Mouse (Mus musculus): ENCODE results near the gene Stard9.

Stard9 gene

DNA sequence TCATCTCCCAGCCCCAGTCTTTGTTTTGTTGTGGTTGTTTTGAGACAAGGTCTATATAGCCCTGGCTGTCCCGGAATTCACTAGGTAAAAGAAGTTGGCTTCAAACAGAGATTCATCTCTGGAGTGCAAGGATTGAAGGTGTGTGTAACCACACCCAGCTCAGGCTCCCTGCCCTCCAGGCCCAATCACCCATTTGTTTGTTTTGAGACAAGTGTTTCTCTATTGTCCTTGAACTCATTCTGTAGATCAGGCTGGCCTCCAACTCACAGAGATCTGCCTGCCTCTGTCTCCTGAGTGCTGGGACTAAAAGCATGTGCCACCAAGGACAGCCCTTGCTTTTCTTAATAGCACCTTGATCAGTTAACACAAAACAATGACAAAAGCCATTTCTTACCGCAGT, 119.1 kb downstream of the Stard9 start:
- Histone ChIP-seq H3K27me3 (ENCODE audit: insufficient read depth, low read length) (no peaks in the 10 kb centered on the region), H3K4me1 (replicated peaks; ENCODE audit: low read depth, low read length) (peaks cover 10% of the 10 kb centered on the region; the same call in 1 of the 2 replicates), H3K9me3 (ENCODE audit: low read length) (no peaks in the 10 kb centered on the region), H3K36me3 (ENCODE audit: insufficient read depth, low read length) (peaks cover 32% of the 10 kb centered on the region), H3K4me3 (replicated peaks; ENCODE audit: low read length) (no peak overlapping the region)
- no peak for TF ChIP-seq NANOG (IDR thresholded peaks at IDR 0.05; ENCODE audit: borderline replicate concordance, low read length)
- TF ChIP-seq POU5F1 (IDR thresholded peaks at IDR 0.05; ENCODE audit: borderline replicate concordance, low read length) = no peak
- no peak for TF ChIP-seq CTCF (conservative IDR thresholded peaks at IDR 0.05; ENCODE audit: low read length)

DNA sequence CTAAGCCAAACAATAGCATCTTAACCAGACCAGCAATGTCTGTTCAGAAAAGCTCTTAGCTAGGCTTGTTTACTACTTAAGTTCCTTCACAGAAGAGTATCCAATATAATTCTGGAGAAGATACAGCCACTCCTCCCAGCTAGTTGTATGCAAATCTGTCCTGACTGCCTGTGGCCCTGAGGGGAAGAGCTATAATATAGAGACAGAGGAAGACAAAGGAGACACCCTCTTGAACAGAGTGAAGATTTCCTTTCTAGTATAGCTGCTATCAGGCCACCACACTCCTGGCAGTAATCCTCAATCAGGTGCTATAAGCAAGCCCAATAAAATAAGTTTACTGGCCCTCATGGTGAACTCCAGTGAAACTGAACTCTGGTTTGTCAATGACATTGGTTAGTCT, 133.0 kb downstream of the Stard9 start:
- Histone ChIP-seq H3K4me1 (replicated peaks; ENCODE audit: low read depth, low read length) (peaks cover 17% of the 10 kb centered on the region), H3K9me3 (ENCODE audit: low read length) (no peaks in the 10 kb centered on the region), H3K36me3 (ENCODE audit: insufficient read depth, low read length) (peaks cover under 1% of the 10 kb centered on the region; the same call in 1 of the 2 replicates), H3K4me3 (replicated peaks; ENCODE audit: low read length) (no peak overlapping the region), H3K27me3 (ENCODE audit: insufficient read depth, low read length) (no peaks in the 10 kb centered on the region)
- TF ChIP-seq CTCF (conservative IDR thresholded peaks at IDR 0.05; ENCODE audit: low read length) (no peak), NANOG (IDR thresholded peaks at IDR 0.05; ENCODE audit: borderline replicate concordance, low read length) (peak; percentile 79; the same call in 1 of the 2 replicates), POU5F1 (IDR thresholded peaks at IDR 0.05; ENCODE audit: borderline replicate concordance, low read length) (no peak)

DNA sequence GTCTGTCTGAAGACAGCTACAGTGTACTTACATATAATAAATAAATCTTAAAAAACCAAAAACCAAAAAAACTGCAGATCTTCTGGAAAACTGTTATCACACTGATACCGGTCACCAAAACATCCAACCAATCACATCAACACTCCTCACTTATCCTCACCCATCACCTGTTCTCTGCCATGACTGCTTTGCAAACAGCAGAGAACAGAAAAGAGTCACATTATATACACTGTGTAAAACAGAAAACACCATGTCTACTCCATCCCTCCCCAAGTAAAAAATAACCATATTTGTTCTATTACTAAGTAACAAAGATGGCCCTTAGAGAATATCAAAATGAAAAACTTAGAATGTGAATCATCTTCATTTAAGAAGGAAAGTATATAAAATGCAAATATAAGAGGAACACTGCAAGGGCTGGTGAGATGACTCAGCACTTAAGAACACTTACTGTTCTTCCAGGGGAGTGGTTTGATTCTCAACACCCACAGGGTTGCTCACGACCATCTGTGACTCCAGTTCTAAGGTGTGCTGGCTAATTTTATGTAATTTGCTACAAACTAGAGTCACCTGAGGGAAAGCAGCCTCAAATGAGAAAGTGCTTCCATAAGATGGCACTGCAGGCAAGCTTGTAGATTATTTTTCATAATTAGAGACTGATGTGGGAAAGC, 141.5 kb downstream of the Stard9 start:
- no peaks in the 10 kb centered on the region for H3K4me1 ChIP-seq (replicated peaks; ENCODE audit: low read depth, low read length)
- H3K36me3 ChIP-seq (ENCODE audit: insufficient read depth, low read length) = peaks cover 10% of the 10 kb centered on the region; the same call in 1 of the 2 replicates
- no peak overlapping the region for H3K4me3 ChIP-seq (replicated peaks; ENCODE audit: low read length)
- no peaks in the 10 kb centered on the region for H3K27me3 ChIP-seq (ENCODE audit: insufficient read depth, low read length)
- no peaks in the 10 kb centered on the region for H3K9me3 ChIP-seq (ENCODE audit: low read length)
- no peak for TF ChIP-seq CTCF (conservative IDR thresholded peaks at IDR 0.05; ENCODE audit: low read length)
- TF ChIP-seq NANOG (IDR thresholded peaks at IDR 0.05; ENCODE audit: borderline replicate concordance, low read length) = no peak
- TF ChIP-seq POU5F1 (IDR thresholded peaks at IDR 0.05; ENCODE audit: borderline replicate concordance, low read length) = no peak
